Mouse (Mus musculus) CH12.LX (cell line): Measurements from ENCODE around the gene Hba-x. TPM values are rescaled to one million over a fixed set of nuclear protein-coding genes. Genes with fewer than 3 reads are reported as not detected.

Experiments
- DNase-seq: peaks from one replicate; pipeline ENCODE4 v3.0.0-alpha.2; 2013; ENCODE audit errors: extremely low read depth
- H3K27ac ChIP-seq: 2 replicates; pipeline ENCODE4 v1.5.1; 2012; ENCODE audit warnings: low read depth, mild to moderate bottlenecking, control low read depth, moderate library complexity; ENCODE audit not compliant: insufficient read depth
- H3K27me3 ChIP-seq: replicated peaks from 2 replicates; pipeline ENCODE3; 2012; ENCODE audit warnings: inconsistent platforms
- H3K36me3 ChIP-seq, 2 experiments: replicated peaks in 1 of 2; 2 replicates each; pipeline versions ENCODE3 to v1.6.1; 2012; ENCODE audit warnings: inconsistent platforms in 1 of 2, low read length in 1 of 2, mild to moderate bottlenecking in 1 of 2, mixed read lengths in 1 of 2, moderate library complexity in 1 of 2; ENCODE audit not compliant: control insufficient read depth in 1 of 2, insufficient read depth in 1 of 2
- H3K4me1 ChIP-seq, 2 experiments: 2 replicates each; pipeline ENCODE4 v1.6.1; 2012; ENCODE audit warnings: inconsistent platforms in 1 of 2, moderate library complexity in 1 of 2; ENCODE audit not compliant: insufficient read depth in 2 of 2, control insufficient read depth in 1 of 2
- H3K4me2 ChIP-seq: 2 replicates; pipeline ENCODE4 v1.6.1; 2012; ENCODE audit warnings: low read depth, mild to moderate bottlenecking, control low read depth; ENCODE audit not compliant: poor library complexity, insufficient read depth, severe bottlenecking
- H3K4me3 ChIP-seq, 3 experiments: fragments of 150-350 bp in 1 of 3; sonication (generic) in 1 of 3; replicated peaks in 1 of 3; 2 replicates each; pipeline versions ENCODE3 to v1.5.1; 2011 to 2012; ENCODE audit warnings: low read depth in 2 of 3, low read length in 2 of 3, mild to moderate bottlenecking in 2 of 3, moderate library complexity in 2 of 3, control low read depth in 1 of 3, improper control_type of control experiment in 1 of 3, inconsistent platforms in 1 of 3, mixed read lengths in 1 of 3; ENCODE audit not compliant: poor library complexity in 1 of 3
- H3K79me2 ChIP-seq: replicated peaks from 2 replicates; pipeline ENCODE4 v1.6.1; 2012; ENCODE audit warnings: mild to moderate bottlenecking, moderate library complexity; ENCODE audit not compliant: control insufficient read depth, poor library complexity, insufficient read depth, severe bottlenecking; ENCODE audit errors: extremely low read depth
- H3K9ac ChIP-seq: 2 replicates; pipeline ENCODE4 v1.6.1; 2012; ENCODE audit warnings: low read depth, mild to moderate bottlenecking, control low read depth, moderate library complexity; ENCODE audit not compliant: insufficient read depth
- H3K9me3 ChIP-seq: replicated peaks from 2 replicates; pipeline ENCODE3; 2012; ENCODE audit warnings: low read length, inconsistent platforms, mixed read lengths
- BHLHE40 ChIP-seq: IDR thresholded peaks from 2 replicates; pipeline ENCODE4 v1.6.1; 2011; ENCODE audit warnings: mild to moderate bottlenecking, low read depth, low read length, improper control_type of control experiment
- CHD1 ChIP-seq: IDR thresholded peaks from 2 replicates; pipeline ENCODE4 v1.6.1; 2012; ENCODE audit warnings: low read depth, low read length, improper control_type of control experiment, inconsistent platforms
- CHD2 ChIP-seq: IDR thresholded peaks from 2 replicates; pipeline ENCODE4 v1.6.1; 2011; ENCODE audit warnings: low read length, improper control_type of control experiment
- ETS1 ChIP-seq: conservative IDR thresholded peaks from 2 replicates; pipeline ENCODE4 v1.6.1; 2012; ENCODE audit warnings: low read depth, mild to moderate bottlenecking, inconsistent platforms, low read length, improper control_type of control experiment, moderate library complexity
- IRF4 ChIP-seq: IDR thresholded peaks from 2 replicates; pipeline ENCODE4 v1.6.1; 2014; ENCODE audit warnings: low read depth, mild to moderate bottlenecking, inconsistent platforms, low read length, improper control_type of control experiment
- KAT2A ChIP-seq: IDR thresholded peaks from 2 replicates; pipeline ENCODE4 v1.6.1; 2012; ENCODE audit warnings: low read length, improper control_type of control experiment, inconsistent platforms; ENCODE audit not compliant: insufficient replicate concordance
- MAFK ChIP-seq: IDR thresholded peaks from 2 replicates; pipeline ENCODE4 v1.6.1; 2011; ENCODE audit warnings: low read length, improper control_type of control experiment; ENCODE audit not compliant: insufficient replicate concordance
- MAX ChIP-seq: IDR thresholded peaks from 2 replicates; pipeline ENCODE4 v1.6.1; 2011; ENCODE audit warnings: low read length, improper control_type of control experiment
- MAZ ChIP-seq: IDR thresholded peaks from 2 replicates; pipeline ENCODE4 v1.6.1; 2012; ENCODE audit warnings: low read depth, mild to moderate bottlenecking, inconsistent platforms, low read length, improper control_type of control experiment, moderate library complexity
- MEF2A ChIP-seq: IDR thresholded peaks from 2 replicates; pipeline ENCODE4 v1.6.1; 2014; ENCODE audit warnings: low read depth, mild to moderate bottlenecking, inconsistent platforms, low read length, improper control_type of control experiment, borderline replicate concordance
- MYC ChIP-seq: IDR thresholded peaks from 2 replicates; pipeline ENCODE4 v1.6.1; 2011; ENCODE audit warnings: low read depth, mild to moderate bottlenecking, improper control_type of control experiment, low read length
- PAX5 ChIP-seq: IDR thresholded peaks from 2 replicates; pipeline ENCODE4 v1.6.1; 2012; ENCODE audit warnings: low read length, inconsistent platforms, mixed read lengths
- RAD21 ChIP-seq: IDR thresholded peaks from 2 replicates; pipeline ENCODE4 v1.6.1; 2011; ENCODE audit warnings: low read depth, mild to moderate bottlenecking, low read length, improper control_type of control experiment, moderate library complexity
- RCOR1 ChIP-seq: conservative IDR thresholded peaks from 2 replicates; pipeline ENCODE4 v1.6.1; 2012; ENCODE audit warnings: low read depth, mild to moderate bottlenecking, inconsistent platforms, low read length, improper control_type of control experiment
- SIN3A ChIP-seq: IDR thresholded peaks from 2 replicates; pipeline ENCODE4 v1.6.1; 2012; ENCODE audit warnings: low read length, improper control_type of control experiment, inconsistent platforms
- SMC3 ChIP-seq: IDR thresholded peaks from 2 replicates; pipeline ENCODE4 v1.6.1; 2011; ENCODE audit warnings: low read depth, low read length, improper control_type of control experiment
- TBP ChIP-seq: conservative IDR thresholded peaks from 2 replicates; pipeline ENCODE4 v1.6.1; 2011; ENCODE audit warnings: low read depth, low read length, improper control_type of control experiment
- UBTF ChIP-seq: IDR thresholded peaks from 2 replicates; pipeline ENCODE4 v1.6.1; 2012; ENCODE audit warnings: low read depth, mild to moderate bottlenecking, inconsistent platforms, low read length, improper control_type of control experiment, moderate library complexity
- USF1 ChIP-seq: IDR thresholded peaks from 2 replicates; pipeline ENCODE4 v1.6.1; 2014; ENCODE audit warnings: low read depth, mild to moderate bottlenecking, inconsistent platforms, low read length, improper control_type of control experiment
- USF2 ChIP-seq: conservative IDR thresholded peaks from 2 replicates; pipeline ENCODE4 v1.6.1; 2011; ENCODE audit warnings: low read depth, low read length, improper control_type of control experiment
- ZMIZ1 ChIP-seq: IDR thresholded peaks from 2 replicates; pipeline ENCODE4 v1.6.1; 2012; ENCODE audit warnings: low read depth, mild to moderate bottlenecking, inconsistent platforms, low read length, improper control_type of control experiment
- ZNF384 ChIP-seq: IDR thresholded peaks from 2 replicates; pipeline ENCODE4 v1.6.1; 2012; ENCODE audit warnings: low read depth, low read length, improper control_type of control experiment, inconsistent platforms
- dilution Hi-C: fragments of 300-500 bp; cut with MboI; formaldehyde crosslinking; loops from 2 replicates; pipeline ENCODE4 v1.14.3; 2020; ENCODE audit warnings: low sequenced_read_pairs; ENCODE audit not compliant: extremely low pct_unique_long_range_greater_than_20kb, extremely low pct_ligation_motif_present
- in situ Hi-C: fragments of 300-500 bp; cut with MboI; formaldehyde crosslinking; loops from 3 replicates; pipeline ENCODE4 v1.14.3; 2019; ENCODE audit warnings: low sequenced_read_pairs, low pct_ligation_motif_present, low pct_unique_long_range_greater_than_20kb, mixed read lengths
- polyA plus RNA-seq: library from polyadenylated mRNA; unstranded; fragments of >175 nt; gene quantifications from 2 replicates; pipeline ENCODE4 v1.2.1, GENCODE M21; 2012; ENCODE audit warnings: low read depth; ENCODE audit not compliant: insufficient read length
- total RNA-seq, 2 experiments: library from RNA; depleted of rRNA; stranded (reverse); fragments of 300-350 nt in 1 of 2; fragments of >200 nt in 1 of 2; gene quantifications; 2 replicates each; pipeline ENCODE4 v1.2.3; 2012 to 2014

Gene Hba-x
- total and polyA plus RNA-seq, 3 experiments, result not detected

DNA sequence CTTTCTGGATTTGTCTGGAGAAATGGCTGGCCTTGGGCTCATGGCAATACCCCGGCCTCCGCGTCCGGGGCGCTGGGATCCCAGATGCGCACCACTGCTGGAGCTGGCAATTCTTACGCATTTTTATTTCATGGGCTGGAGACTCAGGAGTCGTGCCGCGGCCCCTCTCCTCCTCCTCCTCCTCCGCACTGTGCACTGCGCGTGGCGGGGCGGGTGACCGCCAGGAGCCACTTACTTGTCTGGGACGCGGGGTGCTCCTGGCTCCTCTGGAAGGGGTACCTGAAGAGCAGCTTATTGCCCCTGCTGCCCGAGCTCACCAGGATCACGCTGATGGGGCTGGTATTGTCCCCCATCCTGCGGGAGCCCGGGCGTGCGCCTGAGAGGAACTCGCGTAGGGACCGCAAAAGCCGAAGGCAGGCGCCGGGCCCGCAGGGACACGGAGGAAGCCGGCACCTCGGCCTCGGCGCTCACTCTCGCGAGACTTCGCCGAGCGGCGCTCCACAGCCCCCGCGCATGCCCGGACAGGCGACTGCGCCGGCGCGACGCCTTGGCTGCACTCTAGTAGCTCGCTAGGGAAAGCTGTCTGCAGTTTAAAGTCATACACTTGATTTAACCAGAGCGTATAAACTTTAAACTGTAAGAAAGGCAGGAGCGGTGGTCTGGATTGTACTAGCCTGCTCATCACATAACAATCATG is 8.9 kb upstream of the Hba-x start, which contains the start of gene Nprl3 (continued):
- TF ChIP-seq USF1 (no peak), USF2 (no peak), KAT2A (0 out of 2 replicates have a peak, but pooled peaks have one; percentile 63), SIN3A (peak; percentile 93), SMC3 (no peak), ZMIZ1 (peak; percentile 96), ZNF384 (no peak), ETS1 (no peak; the same call in 1 of the 2 replicates), CHD2 (peak; percentile 99), MYC (peak; percentile 61; the same call in 1 of the 2 replicates), TBP (peak; percentile 90), MAFK (no peak), PAX5 (no peak), RAD21 (no peak), IRF4 (peak; percentile 26; the same call in 1 of the 2 replicates), RCOR1 (no peak), BHLHE40 (0 out of 2 replicates have a peak, but pooled peaks have one; percentile 17), MEF2A (no peak)

DNA sequence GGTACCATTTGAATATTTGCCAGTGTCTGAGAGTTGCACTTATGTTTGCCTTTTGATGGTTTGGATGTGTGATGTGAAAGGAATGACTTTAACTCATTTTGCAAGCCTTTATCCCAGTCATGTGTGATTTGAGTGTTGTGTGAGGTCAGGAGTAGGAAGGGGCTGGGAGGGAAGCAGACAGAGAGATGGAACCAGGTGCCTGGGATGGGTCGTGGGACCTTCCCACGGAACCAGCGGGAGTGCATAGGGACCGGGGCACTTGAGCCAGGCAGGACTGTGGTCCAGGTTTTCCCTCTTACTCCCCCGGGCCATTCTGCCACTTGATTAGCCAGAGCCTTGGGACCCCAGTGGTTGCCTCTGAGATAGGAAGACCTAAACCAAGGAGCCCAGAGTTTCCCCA is 8.2 kb upstream of the Hba-x start:
- in situ Hi-C loops (no loop called here), dilution Hi-C loops (no loop called here)
- peaks cover 12% of the 10 kb centered on the region for H3K79me2 ChIP-seq
- H3K4me3 ChIP-seq, result peak overlapping the region; percentile 5 to 82 (median 54)
- no peaks in the 10 kb centered on the region for H3K9me3 ChIP-seq
- TF ChIP-seq UBTF (no peak), CHD1 (no peak), USF2 (no peak), MAFK (no peak), MAZ (0 out of 2 replicates have a peak, but pooled peaks have one; percentile 72), MAX (no peak), ZMIZ1 (no peak)
- peaks cover 17 to 58% of the 10 kb centered on the region in 2 experiments for H3K4me1 ChIP-seq
- no peak overlapping the region for H3K27ac ChIP-seq
- peak overlapping the region; percentile 40 for H3K4me2 ChIP-seq
- H3K9ac ChIP-seq, result peak overlapping the region; percentile 53
- H3K27me3 ChIP-seq, result no peaks in the 10 kb centered on the region
- H3K36me3 ChIP-seq, result peaks cover under 1 to 20% of the 10 kb centered on the region in 2 experiments
- DNase-seq, result no peak
